Mouse (Mus musculus): ENCODE measurements around the gene Ywhah. TPM values are rescaled to one million over a fixed set of nuclear protein-coding genes. Genes with fewer than 3 reads are reported as not detected.

The Ywhah gene
- polyA plus RNA-seq, 1 experiment from 2014 or later: 440 TPM

- no peaks in the 10 kb centered on the region for H3K9me3 ChIP-seq
- no peaks in the 10 kb centered on the region for H3K27me3 ChIP-seq (ENCODE audit: poor library complexity, severe bottlenecking)
- no peak for DNase-seq (ENCODE audit: extremely low spot score, low spot score)
- H3K36me3 ChIP-seq (replicated peaks): no peaks in the 10 kb centered on the region
- H3K4me1 ChIP-seq: peaks cover 10% of the 10 kb centered on the region
- no peak overlapping the region for H3K27ac ChIP-seq
- H3K4me3 ChIP-seq: no peak overlapping the region
- 86% methylated on average over 5 of the region's 5 CpGs for WGBS
Measured at GRCm38 (mm10) chr5:33001111-33001510, 17.5 kb upstream of the Ywhah start.

GRCm38 (mm10) chr5:33002781-33003180 is 15.8 kb upstream of the Ywhah start:
- WGBS: 88% methylated on average over 5 of the region's 5 CpGs

GRCm38 (mm10) chr5:33003500-33003899 is 15.1 kb upstream of the Ywhah start:
- WGBS: 84% methylated on average over 6 of the region's 6 CpGs

More at GRCm38 (mm10) chr5:33002781-33003180, 15.8 kb upstream of the Ywhah start:
- Histone ChIP-seq H3K27me3 (ENCODE audit: poor library complexity, severe bottlenecking) (no peaks in the 10 kb centered on the region), H3K36me3 (replicated peaks) (no peaks in the 10 kb centered on the region), H3K27ac (no peak overlapping the region), H3K4me1 (peaks cover 16% of the 10 kb centered on the region), H3K9me3 (no peaks in the 10 kb centered on the region), H3K4me3 (no peak overlapping the region)
- no peak for DNase-seq (ENCODE audit: extremely low spot score, low spot score)

GRCm38 (mm10) chr5:33004110-33004509 is 14.5 kb upstream of the Ywhah start:
- DNase-seq (ENCODE audit: extremely low spot score, low spot score): no peak

More at GRCm38 (mm10) chr5:33003500-33003899, 15.1 kb upstream of the Ywhah start:
- H3K36me3 ChIP-seq (replicated peaks): no peaks in the 10 kb centered on the region
- no peak overlapping the region for H3K4me3 ChIP-seq
- no peaks in the 10 kb centered on the region for H3K9me3 ChIP-seq
- H3K27me3 ChIP-seq (ENCODE audit: poor library complexity, severe bottlenecking): no peaks in the 10 kb centered on the region
- H3K27ac ChIP-seq: no peak overlapping the region
- no peak for DNase-seq (ENCODE audit: extremely low spot score, low spot score)
- peaks cover 16% of the 10 kb centered on the region for H3K4me1 ChIP-seq

GRCm38 (mm10) chr5:33005442-33006145 is 13.0 kb upstream of the Ywhah start:
- Histone ChIP-seq H3K27me3 (ENCODE audit: poor library complexity, severe bottlenecking) (peaks cover 9% of the 10 kb centered on the region; the same call in 1 of the 2 replicates), H3K4me3 (no peak overlapping the region), H3K27ac (peak overlapping the region; percentile 58), H3K36me3 (replicated peaks) (no peaks in the 10 kb centered on the region), H3K4me1 (peaks cover 26% of the 10 kb centered on the region), H3K9me3 (no peaks in the 10 kb centered on the region)
- 85% methylated on average over 11 of the region's 11 CpGs for WGBS
- no peak for DNase-seq (ENCODE audit: extremely low spot score, low spot score)

More at GRCm38 (mm10) chr5:33004110-33004509, 14.5 kb upstream of the Ywhah start:
- Histone ChIP-seq H3K4me3 (no peak overlapping the region), H3K4me1 (peaks cover 16% of the 10 kb centered on the region), H3K27ac (no peak overlapping the region), H3K9me3 (no peaks in the 10 kb centered on the region), H3K27me3 (ENCODE audit: poor library complexity, severe bottlenecking) (no peaks in the 10 kb centered on the region; the same call in 1 of the 2 replicates), H3K36me3 (replicated peaks) (no peaks in the 10 kb centered on the region)
- WGBS: 89% methylated on average over 4 of the region's 4 CpGs

GRCm38 (mm10) chr5:33006670-33007069 is 11.9 kb upstream of the Ywhah start:
- Histone ChIP-seq H3K27ac (peak overlapping the region; percentile 58), H3K4me1 (peaks cover 36% of the 10 kb centered on the region), H3K4me3 (no peak overlapping the region), H3K9me3 (no peaks in the 10 kb centered on the region), H3K36me3 (replicated peaks) (no peaks in the 10 kb centered on the region), H3K27me3 (ENCODE audit: poor library complexity, severe bottlenecking) (peaks cover 19% of the 10 kb centered on the region)
- WGBS: 46% methylated on average over 8 of the region's 8 CpGs
- no peak for DNase-seq (ENCODE audit: extremely low spot score, low spot score)

- no peak overlapping the region for H3K27ac ChIP-seq
- H3K4me1 ChIP-seq: peaks cover 43% of the 10 kb centered on the region
- no peaks in the 10 kb centered on the region for H3K36me3 ChIP-seq (replicated peaks)
- H3K27me3 ChIP-seq (ENCODE audit: poor library complexity, severe bottlenecking): peaks cover 25% of the 10 kb centered on the region
- no peak for DNase-seq (ENCODE audit: extremely low spot score, low spot score)
- 76% methylated on average over 4 of the region's 4 CpGs for WGBS
- H3K9me3 ChIP-seq: no peaks in the 10 kb centered on the region
- H3K4me3 ChIP-seq: no peak overlapping the region
Measured at GRCm38 (mm10) chr5:33007371-33007770, 11.2 kb upstream of the Ywhah start.

GRCm38 (mm10) chr5:33009301-33009700 is 9.3 kb upstream of the Ywhah start:
- H3K36me3 ChIP-seq (replicated peaks): no peaks in the 10 kb centered on the region

GRCm38 (mm10) chr5:33009818-33010812 is 8.5 kb upstream of the Ywhah start:
- Histone ChIP-seq H3K9me3 (no peaks in the 10 kb centered on the region), H3K36me3 (replicated peaks) (no peaks in the 10 kb centered on the region), H3K27me3 (ENCODE audit: poor library complexity, severe bottlenecking) (peaks cover 25% of the 10 kb centered on the region), H3K27ac (0 out of 2 replicates have a peak overlapping the region, but pooled peaks have one; percentile 62), H3K4me3 (no peak overlapping the region), H3K4me1 (peaks cover 43% of the 10 kb centered on the region)
- DNase-seq (ENCODE audit: extremely low spot score, low spot score): no peak
- WGBS: 74% methylated on average over 14 of the region's 14 CpGs

More at GRCm38 (mm10) chr5:33009301-33009700, 9.3 kb upstream of the Ywhah start:
- Histone ChIP-seq H3K27me3 (ENCODE audit: poor library complexity, severe bottlenecking) (peaks cover 25% of the 10 kb centered on the region), H3K27ac (0 out of 2 replicates have a peak overlapping the region, but pooled peaks have one; percentile 25), H3K4me1 (peaks cover 43% of the 10 kb centered on the region), H3K9me3 (no peaks in the 10 kb centered on the region), H3K4me3 (no peak overlapping the region)
- DNase-seq (ENCODE audit: extremely low spot score, low spot score): no peak
- 63% methylated on average over 2 of the region's 2 CpGs for WGBS

- Histone ChIP-seq H3K27me3 (ENCODE audit: poor library complexity, severe bottlenecking) (peaks cover 25% of the 10 kb centered on the region), H3K9me3 (no peaks in the 10 kb centered on the region), H3K36me3 (replicated peaks) (no peaks in the 10 kb centered on the region), H3K4me1 (peaks cover 33% of the 10 kb centered on the region), H3K4me3 (no peak overlapping the region), H3K27ac (peak overlapping the region; percentile 62)
- 41% methylated on average over 15 of the region's 15 CpGs for WGBS
- DNase-seq (ENCODE audit: extremely low spot score, low spot score): no peak
Measured at GRCm38 (mm10) chr5:33011132-33012106, 7.2 kb upstream of the Ywhah start.

GRCm38 (mm10) chr5:33014096-33014495 is 4.5 kb upstream of the Ywhah start:
- Histone ChIP-seq H3K27ac (no peak overlapping the region), H3K36me3 (replicated peaks) (no peaks in the 10 kb centered on the region), H3K9me3 (no peaks in the 10 kb centered on the region), H3K4me1 (peaks cover 36% of the 10 kb centered on the region), H3K4me3 (no peak overlapping the region), H3K27me3 (ENCODE audit: poor library complexity, severe bottlenecking) (peaks cover 25% of the 10 kb centered on the region)
- 73% methylated on average over 1 of the region's 1 CpGs for WGBS
- DNase-seq (ENCODE audit: extremely low spot score, low spot score): no peak

- 80% methylated on average over 5 of the region's 5 CpGs for WGBS
- Histone ChIP-seq H3K4me3 (no peak overlapping the region), H3K36me3 (replicated peaks) (0 out of 2 replicates have a peak, but pooled peaks cover 2% of the 10 kb centered on the region), H3K27me3 (ENCODE audit: poor library complexity, severe bottlenecking) (peaks cover 16% of the 10 kb centered on the region), H3K9me3 (no peaks in the 10 kb centered on the region), H3K27ac (no peak overlapping the region), H3K4me1 (peaks cover 36% of the 10 kb centered on the region)
- no peak for DNase-seq (ENCODE audit: extremely low spot score, low spot score)
Measured at GRCm38 (mm10) chr5:33015579-33015978, 3.0 kb upstream of the Ywhah start.
